Mouse (Mus musculus) bone marrow macrophage, adult 2 months (primary cell): ENCODE measurements at regions not wholly inside any gene's neighbourhood (a gene's known extent, or its start where the extent isn't known, plus 50 kb on each side); places are given as distances from the start of the nearest gene placed in this dataset.

ENCODE experiments used
- H3K27ac ChIP-seq: 2 replicates; pipeline ENCODE4 v1.5.1; 2012; ENCODE audit warnings: low read depth, low read length; ENCODE audit not compliant: insufficient read depth
- H3K4me1 ChIP-seq: 2 replicates; pipeline ENCODE4 v1.6.1; 2012; ENCODE audit warnings: low read length; ENCODE audit not compliant: control insufficient read depth, insufficient read depth
- H3K4me3 ChIP-seq: 2 replicates; pipeline ENCODE4 v1.5.1; 2012; ENCODE audit warnings: mild to moderate bottlenecking, low read length, moderate library complexity; ENCODE audit not compliant: insufficient read depth
- CTCF ChIP-seq: IDR thresholded peaks from 2 replicates; pipeline ENCODE4 v1.5.1; 2012; ENCODE audit warnings: low read depth, mild to moderate bottlenecking, low read length, moderate library complexity
- POLR2A ChIP-seq: IDR thresholded peaks from 2 replicates; pipeline ENCODE4 v1.6.1; 2012; ENCODE audit warnings: mild to moderate bottlenecking, low read depth, low read length, borderline replicate concordance

GRCm38 (mm10) chr12:54312522-54313210 lies 109.0 kb upstream of the Egln3 start:
- Histone ChIP-seq H3K27ac (no peak overlapping the region), H3K4me1 (peaks cover 5% of the 10 kb centered on the region; the same call in 1 of the 2 replicates), H3K4me3 (peak overlapping the region; percentile 22)
- TF ChIP-seq CTCF (no peak), POLR2A (no peak)

- Histone ChIP-seq H3K4me1 (0 out of 2 replicates have a peak, but pooled peaks cover 3% of the 10 kb centered on the region), H3K4me3 (no peak overlapping the region), H3K27ac (no peak overlapping the region)
- no peak for TF ChIP-seq POLR2A
- no peak for TF ChIP-seq CTCF
Measured at GRCm38 (mm10) chr12:54311896-54312521, 108.3 kb upstream of the Egln3 start.

GRCm38 (mm10) chr12:54309874-54310273 lies 106.2 kb upstream of the Egln3 start:
- 0 out of 2 replicates have a peak, but pooled peaks cover 3% of the 10 kb centered on the region for H3K4me1 ChIP-seq

GRCm38 (mm10) chr12:54309219-54309618 lies 105.6 kb upstream of the Egln3 start:
- 0 out of 2 replicates have a peak, but pooled peaks cover 3% of the 10 kb centered on the region for H3K4me1 ChIP-seq
- no peak overlapping the region for H3K4me3 ChIP-seq
- TF ChIP-seq POLR2A: no peak
- no peak for TF ChIP-seq CTCF
- H3K27ac ChIP-seq: no peak overlapping the region

More at GRCm38 (mm10) chr12:54309874-54310273, 106.2 kb upstream of the Egln3 start:
- TF ChIP-seq POLR2A (no peak), CTCF (no peak)
- Histone ChIP-seq H3K4me3 (no peak overlapping the region), H3K27ac (no peak overlapping the region)

GRCm38 (mm10) chr12:54305135-54305630 lies 101.5 kb upstream of the Egln3 start:
- no peak overlapping the region for H3K4me3 ChIP-seq
- H3K27ac ChIP-seq: no peak overlapping the region
- H3K4me1 ChIP-seq: no peaks in the 10 kb centered on the region
- TF ChIP-seq POLR2A: no peak
- TF ChIP-seq CTCF: no peak

GRCm38 (mm10) chr12:54303746-54304145 lies 100.1 kb upstream of the Egln3 start:
- H3K4me3 ChIP-seq: no peak overlapping the region
- TF ChIP-seq CTCF (no peak), POLR2A (no peak)
- H3K27ac ChIP-seq: no peak overlapping the region
- no peaks in the 10 kb centered on the region for H3K4me1 ChIP-seq

GRCm38 (mm10) chr12:54299506-54299905 lies 95.8 kb upstream of the Egln3 start:
- Histone ChIP-seq H3K4me3 (no peak overlapping the region), H3K4me1 (no peaks in the 10 kb centered on the region), H3K27ac (no peak overlapping the region)
- no peak for TF ChIP-seq POLR2A
- TF ChIP-seq CTCF: no peak

GRCm38 (mm10) chr12:54293248-54293647 lies 89.6 kb upstream of the Egln3 start:
- H3K4me3 ChIP-seq: no peak overlapping the region
- TF ChIP-seq POLR2A: no peak
- TF ChIP-seq CTCF: no peak
- H3K27ac ChIP-seq: no peak overlapping the region
- peaks cover 10% of the 10 kb centered on the region for H3K4me1 ChIP-seq

GRCm38 (mm10) chr12:54290311-54290710 lies 86.7 kb upstream of the Egln3 start:
- peaks cover 10% of the 10 kb centered on the region for H3K4me1 ChIP-seq
- H3K4me3 ChIP-seq: no peak overlapping the region
- TF ChIP-seq CTCF (no peak), POLR2A (no peak)
- H3K27ac ChIP-seq: no peak overlapping the region

GRCm38 (mm10) chr12:54288747-54289146 lies 85.1 kb upstream of the Egln3 start:
- Histone ChIP-seq H3K27ac (no peak overlapping the region), H3K4me3 (no peak overlapping the region), H3K4me1 (peaks cover 9% of the 10 kb centered on the region)
- TF ChIP-seq POLR2A (no peak), CTCF (no peak)
